Mouse (Mus musculus): ENCODE data around the gene C1qtnf6.

C1qtnf6 gene

GRCm38 (mm10) chr15:78530671-78531450 is at the start of gene C1qtnf6:
C1qtnf6 (minus strand) TSS chr15:78531416.
- no peak for DNase-seq (ENCODE audit: low read depth)

- DNase-seq (ENCODE audit: low read depth): peak; percentile 78
These were observed 45.1 kb upstream of the C1qtnf6 start for GRCm38 (mm10) chr15:78576284-78576810.

- DNase-seq (ENCODE audit: low read depth): peak; percentile 88
These were observed 41.6 kb upstream of the C1qtnf6 start, which contains the start of gene Rac2 for GRCm38 (mm10) chr15:78572658-78573397. Rac2 (minus strand) TSS chr15:78572783.

- DNase-seq (ENCODE audit: low read depth): no peak
These were observed 41.0 kb upstream of the C1qtnf6 start for GRCm38 (mm10) chr15:78572270-78572600.

- DNase-seq (ENCODE audit: low read depth): peak; percentile 88
These were observed 40.5 kb upstream of the C1qtnf6 start for GRCm38 (mm10) chr15:78571554-78572269.

GRCm38 (mm10) chr15:78570170-78570569 is 39.0 kb upstream of the C1qtnf6 start:
- DNase-seq (ENCODE audit: low read depth): no peak

GRCm38 (mm10) chr15:78567608-78568120 is 36.4 kb upstream of the C1qtnf6 start:
- peak; percentile 68 for DNase-seq (ENCODE audit: low read depth)

- DNase-seq (ENCODE audit: low read depth): no peak
These were observed 33.7 kb upstream of the C1qtnf6 start for GRCm38 (mm10) chr15:78564764-78565435.

GRCm38 (mm10) chr15:78563937-78564336 is 32.7 kb upstream of the C1qtnf6 start:
- peak; percentile 90 for DNase-seq (ENCODE audit: low read depth)

GRCm38 (mm10) chr15:78563344-78563743 is 32.1 kb upstream of the C1qtnf6 start:
- DNase-seq (ENCODE audit: low read depth): no peak

GRCm38 (mm10) chr15:78559141-78559979 is 28.1 kb upstream of the C1qtnf6 start:
- peak; percentile 82 for DNase-seq (ENCODE audit: low read depth)

- DNase-seq (ENCODE audit: low read depth): peak; percentile 75
These were observed 26.7 kb upstream of the C1qtnf6 start for GRCm38 (mm10) chr15:78557693-78558535.

GRCm38 (mm10) chr15:78554545-78555313 is 23.5 kb upstream of the C1qtnf6 start:
- no peak for DNase-seq (ENCODE audit: low read depth)

- DNase-seq (ENCODE audit: low read depth): no peak
These were observed 18.0 kb upstream of the C1qtnf6 start for GRCm38 (mm10) chr15:78549189-78549734.

- no peak for DNase-seq (ENCODE audit: low read depth)
These were observed 17.5 kb upstream of the C1qtnf6 start for GRCm38 (mm10) chr15:78548711-78549110.

GRCm38 (mm10) chr15:78548336-78548665 is 17.1 kb upstream of the C1qtnf6 start:
- no peak for DNase-seq (ENCODE audit: low read depth)

- DNase-seq (ENCODE audit: low read depth): peak; percentile 88
These were observed 16.5 kb upstream of the C1qtnf6 start for GRCm38 (mm10) chr15:78547415-78548335.

- no peak for DNase-seq (ENCODE audit: low read depth)
These were observed 14.8 kb upstream of the C1qtnf6 start for GRCm38 (mm10) chr15:78546060-78546459.

Measured in induced T-regulatory cell, adult 2 months (primary cell).